Mouse (Mus musculus) brown adipose tissue, adult 24 weeks (tissue): Measurements from ENCODE around the gene Prss54. TPM values are rescaled to one million over a fixed set of nuclear protein-coding genes. Genes with fewer than 3 reads are reported as not detected.

Source experiments
- H3K27ac ChIP-seq: fragments of 200-500 bp; replicated peaks from 2 replicates; pipeline ENCODE4 v1.5.1; 2012; ENCODE audit warnings: low read depth, mild to moderate bottlenecking, low read length
- H3K4me1 ChIP-seq: fragments of 200-500 bp; 2 replicates; pipeline ENCODE4 v1.6.1; 2012; ENCODE audit warnings: low read length, mixed read lengths; ENCODE audit not compliant: control insufficient read depth, insufficient read depth, insufficient read length
- H3K4me3 ChIP-seq: fragments of 200-500 bp; 2 replicates; pipeline ENCODE4 v1.5.1; 2012; ENCODE audit warnings: low read depth, mild to moderate bottlenecking, low read length, moderate library complexity; ENCODE audit not compliant: insufficient read depth
- polyA plus RNA-seq: library from polyadenylated mRNA; stranded (reverse); fragments of >200 nt; gene quantifications from 2 replicates; pipeline ENCODE4 v1.2.4, GENCODE M21; 2012; ENCODE audit not compliant: missing spikeins, insufficient read depth, insufficient read length

Gene Prss54
- polyA plus RNA-seq, 1 experiment: not detected

DNA sequence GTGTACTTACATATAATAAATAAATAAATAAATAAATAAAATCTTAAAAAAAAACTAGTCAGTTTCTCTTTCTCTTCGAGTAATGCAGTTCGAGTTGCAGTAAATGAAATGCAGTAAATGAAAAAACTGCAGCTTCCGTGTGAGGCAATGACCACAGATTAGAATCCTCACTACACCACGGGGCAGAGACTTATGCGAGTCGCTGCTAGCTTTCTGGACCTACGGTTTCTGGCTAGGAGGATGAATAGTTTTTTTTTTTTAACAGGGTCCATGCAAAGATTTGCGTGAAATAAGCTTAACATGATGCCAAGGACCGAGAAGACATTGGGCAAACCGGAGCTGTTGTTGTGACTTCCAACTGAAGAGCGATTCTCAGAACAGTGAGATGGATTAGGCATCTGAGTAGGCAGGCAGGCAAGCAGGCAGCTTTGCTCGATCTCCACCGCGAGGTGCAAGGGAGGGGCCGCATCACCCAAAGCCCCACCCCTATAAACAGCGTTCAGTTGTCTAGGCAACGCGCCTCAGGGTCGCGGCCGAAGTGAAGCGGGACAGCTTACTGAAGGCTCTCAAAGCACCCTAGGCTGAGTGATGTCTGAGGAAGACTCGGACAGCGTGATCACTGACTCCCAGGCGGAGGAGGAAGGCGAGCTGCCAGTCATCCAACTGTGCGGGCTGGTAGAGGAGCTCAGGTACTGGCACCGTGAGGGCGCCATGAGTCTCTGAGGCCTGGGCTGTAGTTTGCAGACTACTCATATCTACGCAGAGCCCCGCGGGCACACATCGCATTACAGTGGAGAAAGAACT is 42.4 kb downstream of the Prss54 start, which contains the start of gene Ccdc113:
TSS of gene Ccdc113 (plus strand) at position 502 of the 804 bp plus-strand sequence.
- Histone ChIP-seq H3K27ac (no peak within 1 kb of the TSS), H3K4me3 (peak within 1 kb of the TSS; percentile 26), H3K4me1 (no peaks in the 10 kb centered on the region)

GRCm38 (mm10) chr8:95532206-95532605 is 43.9 kb downstream of the Prss54 start:
- Histone ChIP-seq H3K27ac (no peak overlapping the region), H3K4me3 (no peak overlapping the region), H3K4me1 (no peaks in the 10 kb centered on the region)

- Histone ChIP-seq H3K4me3 (no peak overlapping the region), H3K27ac (no peak overlapping the region), H3K4me1 (no peaks in the 10 kb centered on the region)
Observed at GRCm38 (mm10) chr8:95528750-95529310, 47.3 kb downstream of the Prss54 start.

DNA sequence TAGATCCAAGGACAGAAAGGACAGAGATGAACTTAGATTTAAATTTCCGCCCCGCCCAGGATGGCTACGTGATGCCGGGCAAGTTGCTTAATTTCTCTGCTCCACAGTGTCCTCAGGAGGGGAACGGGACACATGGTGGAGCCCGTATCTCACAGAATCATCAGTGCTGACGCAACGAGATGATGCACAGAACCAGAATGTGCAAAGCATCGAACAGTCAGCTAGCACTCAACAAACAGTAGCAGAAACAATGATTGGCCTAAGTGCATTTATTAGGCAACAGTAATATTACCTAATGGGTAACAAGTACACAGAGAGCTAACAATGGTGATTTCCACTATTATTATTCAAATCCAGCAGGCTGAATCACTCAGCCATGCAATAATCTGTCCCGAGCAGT is 47.9 kb downstream of the Prss54 start:
- H3K4me1 ChIP-seq: no peaks in the 10 kb centered on the region
- H3K27ac ChIP-seq: no peak overlapping the region
- H3K4me3 ChIP-seq: no peak overlapping the region

DNA sequence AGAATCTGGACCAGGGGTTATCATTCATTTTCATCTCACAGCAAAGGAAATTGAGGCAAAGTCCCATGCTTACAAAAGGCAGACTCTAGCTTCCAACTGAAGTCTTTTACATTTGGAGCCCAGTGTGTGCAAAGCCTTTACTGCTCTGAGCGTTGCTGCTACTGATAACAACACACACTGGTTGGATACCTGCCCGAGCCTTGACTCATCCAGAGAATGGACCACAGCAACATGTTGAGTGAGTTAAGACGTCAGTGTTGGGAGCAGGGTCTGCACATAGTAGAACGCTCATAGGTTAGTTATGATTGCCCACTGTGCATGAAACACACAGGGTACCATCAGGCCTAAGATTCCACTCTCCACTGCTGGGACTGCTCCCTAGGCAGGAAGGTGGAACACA is 52.1 kb downstream of the Prss54 start:
- Histone ChIP-seq H3K4me1 (no peaks in the 10 kb centered on the region), H3K27ac (no peak overlapping the region), H3K4me3 (no peak overlapping the region)

GRCm38 (mm10) chr8:95516928-95517327 is 59.2 kb downstream of the Prss54 start:
- H3K27ac ChIP-seq: no peak overlapping the region
- H3K4me3 ChIP-seq: no peak overlapping the region
- H3K4me1 ChIP-seq: no peaks in the 10 kb centered on the region

DNA sequence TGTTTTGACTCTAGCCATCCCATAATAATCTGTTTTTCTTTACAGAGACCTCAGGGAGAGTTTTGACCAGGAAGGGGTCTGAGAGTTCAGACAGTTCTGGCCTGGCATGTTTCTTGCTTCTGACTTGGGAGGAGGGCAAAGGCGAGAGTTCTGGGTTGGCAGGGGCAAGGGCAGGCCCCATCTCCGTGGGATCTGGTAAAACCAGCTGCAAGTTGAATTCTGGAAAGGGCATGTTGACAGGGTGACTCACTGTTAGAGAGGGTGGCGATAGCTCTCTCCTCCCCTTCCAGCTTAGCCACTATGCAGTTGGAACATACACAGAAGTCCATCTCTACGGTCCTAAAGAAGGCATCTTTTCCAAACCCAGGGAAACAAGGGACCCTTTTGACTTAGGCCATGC is 62.9 kb downstream of the Prss54 start:
- Histone ChIP-seq H3K4me1 (no peaks in the 10 kb centered on the region), H3K27ac (no peak overlapping the region)

GRCm38 (mm10) chr8:95512257-95512656 is 63.9 kb downstream of the Prss54 start:
- Histone ChIP-seq H3K4me3 (no peak overlapping the region), H3K4me1 (no peaks in the 10 kb centered on the region), H3K27ac (no peak overlapping the region)

More for the DNA sequence above, 62.9 kb downstream of the Prss54 start:
- H3K4me3 ChIP-seq: no peak overlapping the region

Other genes with a start within 250 kb of the Prss54 start
- 1.3 and 2.1 TPM in 2 replicates for gene Zfp319, start 244.4 kb downstream of the Prss54 start, polyA plus RNA-seq
- 8.4 and 8.6 TPM in 2 replicates for gene Usb1, start 244.1 kb downstream of the Prss54 start, polyA plus RNA-seq
- gene Mmp15, start 224.1 kb downstream of the Prss54 start, polyA plus RNA-seq: 6.1 and 6.5 TPM in 2 replicates
- 17.2 and 22.0 TPM in 2 replicates for gene Cfap20, start 141.5 kb downstream of the Prss54 start, polyA plus RNA-seq
- gene Csnk2a2, start 86.3 kb downstream of the Prss54 start, polyA plus RNA-seq: 23.4 and 32.7 TPM in 2 replicates
- gene Ccdc113, start 42.3 kb downstream of the Prss54 start, polyA plus RNA-seq: not detected in 2 replicates
- gene Gins3, start 57.1 kb upstream of the Prss54 start, polyA plus RNA-seq: 1.3 and 2.0 TPM in 2 replicates
- gene Ndrg4, start 100.6 kb upstream of the Prss54 start, polyA plus RNA-seq: 0.46 and 1.5 TPM in 2 replicates
- 7.8 and 11.6 TPM in 2 replicates for gene Setd6, start 139.5 kb upstream of the Prss54 start, polyA plus RNA-seq
- 32.1 and 35.7 TPM in 2 replicates for gene Cnot1, start 231.1 kb upstream of the Prss54 start, polyA plus RNA-seq
- gene Sap18b, start 249.0 kb upstream of the Prss54 start, polyA plus RNA-seq: 118 and 149 TPM in 2 replicates